Mouse (Mus musculus) hindbrain, embryonic 12.5 days (tissue): ENCODE results near the gene Pbx3. TPM values are rescaled to one million over a fixed set of nuclear protein-coding genes. Genes with fewer than 3 reads are reported as not detected.
A peak's percentile ranks its signal among the peaks of the same experiment; 100 is the strongest.

Experiments used
- ATAC-seq: fragments of 200-750 bp; cut with Nextera tagmentation; 2 replicates; pipeline ENCODE4 v1.8.0; 2017; ENCODE audit warnings: moderate TSS enrichment; ENCODE audit not compliant: low FRiP score
- H3K27ac ChIP-seq: fragments of 300-500 bp; sonication (generic); 2 replicates; pipeline ENCODE4 v1.5.1; 2016; ENCODE audit warnings: mild to moderate bottlenecking
- H3K27me3 ChIP-seq: fragments of 300-500 bp; sonication (generic); 2 replicates; pipeline ENCODE4 v1.6.1; 2016; ENCODE audit warnings: mild to moderate bottlenecking
- H3K36me3 ChIP-seq: fragments of 300-500 bp; sonication (generic); 2 replicates; pipeline ENCODE4 v1.6.1; 2016; ENCODE audit warnings: mild to moderate bottlenecking
- H3K4me1 ChIP-seq: fragments of 300-500 bp; sonication (generic); 2 replicates; pipeline ENCODE4 v1.6.1; 2016
- H3K4me2 ChIP-seq: fragments of 300-500 bp; sonication (generic); replicated peaks from 2 replicates; pipeline ENCODE4 v1.6.1; 2016; ENCODE audit warnings: mild to moderate bottlenecking
- H3K4me3 ChIP-seq: fragments of 300-500 bp; sonication (generic); 2 replicates; pipeline ENCODE4 v1.5.1; 2016; ENCODE audit warnings: mild to moderate bottlenecking
- H3K9ac ChIP-seq: fragments of 300-500 bp; sonication (generic); 2 replicates; pipeline ENCODE4 v1.6.1; 2016; ENCODE audit warnings: mild to moderate bottlenecking, moderate library complexity
- H3K9me3 ChIP-seq: fragments of 300-500 bp; sonication (generic); replicated peaks from 2 replicates; pipeline ENCODE4 v1.6.1; 2016; ENCODE audit warnings: mild to moderate bottlenecking
- WGBS: fragments of 180-500 bp; shearing (Covaris S2); methylation state at CpG from one replicate; pipeline ENCODE4 v1.1.7; 2016; 5-methylcytosine and 5-hydroxymethylcytosine counted together
- polyA plus RNA-seq: library from polyadenylated mRNA; unstranded; fragments of >200 nt; fragmentation: Nextera tagmentation; extraction: Ambion mirVana; gene quantifications from 2 replicates; pipeline ENCODE4 v1.2.1, GENCODE M21; 2016

The Pbx3 gene
- polyA plus RNA-seq, 1 experiment from 2014 or later = 106 TPM

- Histone ChIP-seq H3K4me2 (no peak overlapping the region), H3K9ac (no peak overlapping the region), H3K27me3 (no peaks in the 10 kb centered on the region), H3K4me1 (0 out of 2 replicates have a peak, but pooled peaks cover 4% of the 10 kb centered on the region), H3K4me3 (no peak overlapping the region), H3K9me3 (no peaks in the 10 kb centered on the region), H3K36me3 (no peaks in the 10 kb centered on the region), H3K27ac (no peak overlapping the region)
- WGBS = 59% methylated on average over 5 of the region's 5 CpGs
- no peak for ATAC-seq
Measured at GRCm38 (mm10) chr2:34154833-34155232, 218.1 kb downstream of the Pbx3 start.

GRCm38 (mm10) chr2:34153336-34153735, 219.6 kb downstream of the Pbx3 start:
- H3K4me3 ChIP-seq = no peak overlapping the region
- no peak overlapping the region for H3K9ac ChIP-seq
- no peak overlapping the region for H3K27ac ChIP-seq
- H3K27me3 ChIP-seq = no peaks in the 10 kb centered on the region
- H3K36me3 ChIP-seq = no peaks in the 10 kb centered on the region
- H3K4me1 ChIP-seq = 0 out of 2 replicates have a peak, but pooled peaks cover 9% of the 10 kb centered on the region
- H3K4me2 ChIP-seq = no peak overlapping the region
- no peak for ATAC-seq
- WGBS = 66% methylated on average over 6 of the region's 6 CpGs
- H3K9me3 ChIP-seq = no peaks in the 10 kb centered on the region

- Histone ChIP-seq H3K9ac (no peak overlapping the region), H3K9me3 (no peaks in the 10 kb centered on the region), H3K27ac (no peak overlapping the region), H3K4me1 (0 out of 2 replicates have a peak, but pooled peaks cover 9% of the 10 kb centered on the region), H3K36me3 (no peaks in the 10 kb centered on the region), H3K4me3 (no peak overlapping the region), H3K4me2 (no peak overlapping the region), H3K27me3 (no peaks in the 10 kb centered on the region)
- ATAC-seq = no peak
- WGBS = 89% methylated on average over 4 of the region's 4 CpGs
Measured at GRCm38 (mm10) chr2:34150560-34150959, 222.4 kb downstream of the Pbx3 start.

DNA sequence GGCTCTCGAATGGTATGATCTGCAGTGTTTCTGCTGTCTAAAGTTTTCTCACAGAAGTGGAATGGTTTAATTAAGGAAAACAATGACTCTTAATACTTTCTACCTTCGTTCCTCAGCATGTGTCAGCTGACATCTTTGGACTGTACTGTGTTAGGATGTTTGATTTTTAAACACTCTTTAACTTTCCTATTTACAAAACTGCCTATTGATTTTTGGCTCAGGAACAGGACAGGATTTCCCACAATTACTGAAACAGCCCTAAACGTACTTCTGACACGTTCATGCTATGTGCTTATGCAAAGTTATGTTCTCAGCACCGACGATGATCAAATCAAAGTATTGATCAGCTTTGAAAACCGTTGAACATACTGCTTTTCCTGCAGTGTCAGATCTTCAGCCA, 224.7 kb downstream of the Pbx3 start:
- Histone ChIP-seq H3K4me2 (no peak overlapping the region), H3K27ac (no peak overlapping the region), H3K4me3 (no peak overlapping the region), H3K36me3 (no peaks in the 10 kb centered on the region), H3K9me3 (no peaks in the 10 kb centered on the region), H3K27me3 (no peaks in the 10 kb centered on the region), H3K4me1 (0 out of 2 replicates have a peak, but pooled peaks cover 7% of the 10 kb centered on the region), H3K9ac (no peak overlapping the region)
- no peak for ATAC-seq
- 88% methylated on average over 7 of the region's 7 CpGs for WGBS

GRCm38 (mm10) chr2:34147476-34147875, 225.5 kb downstream of the Pbx3 start:
- Histone ChIP-seq H3K4me3 (no peak overlapping the region), H3K4me2 (no peak overlapping the region), H3K4me1 (0 out of 2 replicates have a peak, but pooled peaks cover 5% of the 10 kb centered on the region), H3K9me3 (no peaks in the 10 kb centered on the region), H3K9ac (no peak overlapping the region), H3K36me3 (no peaks in the 10 kb centered on the region), H3K27ac (no peak overlapping the region), H3K27me3 (no peaks in the 10 kb centered on the region)
- WGBS = 79% methylated on average over 14 of the region's 14 CpGs
- ATAC-seq = no peak

DNA sequence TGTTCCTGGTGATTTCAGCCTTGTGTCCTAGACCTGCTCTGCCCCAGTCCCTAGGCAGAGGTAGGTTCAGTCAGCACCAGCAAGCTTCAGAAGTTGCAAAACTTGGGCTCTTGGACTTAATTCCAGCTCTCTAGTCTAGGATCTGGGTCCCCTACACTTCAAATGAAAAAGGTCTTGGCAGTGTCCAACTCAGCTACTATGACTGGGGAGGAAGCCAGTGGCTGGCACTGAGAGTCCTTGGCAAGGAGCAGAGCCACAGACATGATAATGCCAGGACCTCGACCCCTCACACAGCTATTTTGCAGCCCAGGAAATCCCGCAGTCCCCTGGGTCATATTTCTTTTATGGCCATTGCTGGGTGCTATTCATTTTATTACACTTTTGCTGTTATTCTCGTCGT, 225.9 kb downstream of the Pbx3 start:
- Histone ChIP-seq H3K4me3 (no peak overlapping the region), H3K27ac (no peak overlapping the region), H3K9me3 (no peaks in the 10 kb centered on the region), H3K9ac (no peak overlapping the region), H3K4me2 (no peak overlapping the region), H3K36me3 (no peaks in the 10 kb centered on the region), H3K4me1 (0 out of 2 replicates have a peak, but pooled peaks cover 5% of the 10 kb centered on the region), H3K27me3 (no peaks in the 10 kb centered on the region)
- ATAC-seq = no peak
- WGBS = 68% methylated on average over 4 of the region's 4 CpGs

DNA sequence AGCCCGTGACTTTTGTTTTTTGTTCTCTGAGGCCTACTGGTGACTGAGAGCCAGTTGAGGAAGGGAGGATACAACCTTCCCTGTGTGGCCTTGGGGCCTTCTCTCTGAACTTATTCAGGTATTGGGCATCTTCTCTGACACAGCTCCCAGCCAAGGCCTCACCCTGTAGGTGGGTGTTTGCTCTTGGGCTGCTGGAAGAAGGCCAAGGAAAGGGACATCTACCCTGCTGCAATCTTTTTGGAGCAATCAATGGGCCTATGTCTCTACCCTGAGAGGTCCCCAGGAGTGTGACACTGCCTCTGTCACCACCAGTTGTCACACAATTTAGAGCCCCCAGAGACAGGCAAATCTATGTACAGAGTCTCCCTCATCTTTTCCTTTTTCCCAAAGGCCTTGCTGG, 226.5 kb downstream of the Pbx3 start:
- Histone ChIP-seq H3K4me3 (no peak overlapping the region), H3K36me3 (no peaks in the 10 kb centered on the region), H3K9me3 (no peaks in the 10 kb centered on the region), H3K27me3 (no peaks in the 10 kb centered on the region), H3K27ac (no peak overlapping the region), H3K4me1 (0 out of 2 replicates have a peak, but pooled peaks cover 5% of the 10 kb centered on the region), H3K4me2 (no peak overlapping the region), H3K9ac (no peak overlapping the region)
- 70% methylated on average over 1 of the region's 1 CpGs for WGBS
- ATAC-seq = no peak

- ATAC-seq = no peak
- Histone ChIP-seq H3K9me3 (no peaks in the 10 kb centered on the region), H3K4me3 (no peak overlapping the region), H3K27ac (no peak overlapping the region), H3K36me3 (no peaks in the 10 kb centered on the region), H3K9ac (no peak overlapping the region), H3K4me2 (no peak overlapping the region), H3K27me3 (no peaks in the 10 kb centered on the region), H3K4me1 (0 out of 2 replicates have a peak, but pooled peaks cover 3% of the 10 kb centered on the region)
- 81% methylated on average over 5 of the region's 5 CpGs for WGBS
Measured at GRCm38 (mm10) chr2:34139470-34140158, 233.3 kb downstream of the Pbx3 start.

GRCm38 (mm10) chr2:34135316-34135715, 237.6 kb downstream of the Pbx3 start:
- Histone ChIP-seq H3K36me3 (no peaks in the 10 kb centered on the region), H3K27ac (no peak overlapping the region), H3K4me1 (peaks cover 4% of the 10 kb centered on the region; the same call in 1 of the 2 replicates), H3K9me3 (no peaks in the 10 kb centered on the region), H3K9ac (no peak overlapping the region), H3K4me2 (no peak overlapping the region), H3K4me3 (no peak overlapping the region), H3K27me3 (peaks cover 5% of the 10 kb centered on the region)
- ATAC-seq = 0 out of 2 replicates have a peak, but pooled peaks have one; percentile 42
- 61% methylated on average over 7 of the region's 7 CpGs for WGBS

- no peaks in the 10 kb centered on the region for H3K36me3 ChIP-seq
- H3K27me3 ChIP-seq = peaks cover 5% of the 10 kb centered on the region
- H3K27ac ChIP-seq = no peak overlapping the region
- no peak overlapping the region for H3K4me2 ChIP-seq
- H3K4me1 ChIP-seq = peaks cover 25% of the 10 kb centered on the region
- H3K4me3 ChIP-seq = no peak overlapping the region
- 90% methylated on average over 1 of the region's 1 CpGs for WGBS
- H3K9ac ChIP-seq = no peak overlapping the region
- H3K9me3 ChIP-seq = no peaks in the 10 kb centered on the region
- no peak for ATAC-seq
Measured at GRCm38 (mm10) chr2:34132751-34133150, 240.2 kb downstream of the Pbx3 start.

DNA sequence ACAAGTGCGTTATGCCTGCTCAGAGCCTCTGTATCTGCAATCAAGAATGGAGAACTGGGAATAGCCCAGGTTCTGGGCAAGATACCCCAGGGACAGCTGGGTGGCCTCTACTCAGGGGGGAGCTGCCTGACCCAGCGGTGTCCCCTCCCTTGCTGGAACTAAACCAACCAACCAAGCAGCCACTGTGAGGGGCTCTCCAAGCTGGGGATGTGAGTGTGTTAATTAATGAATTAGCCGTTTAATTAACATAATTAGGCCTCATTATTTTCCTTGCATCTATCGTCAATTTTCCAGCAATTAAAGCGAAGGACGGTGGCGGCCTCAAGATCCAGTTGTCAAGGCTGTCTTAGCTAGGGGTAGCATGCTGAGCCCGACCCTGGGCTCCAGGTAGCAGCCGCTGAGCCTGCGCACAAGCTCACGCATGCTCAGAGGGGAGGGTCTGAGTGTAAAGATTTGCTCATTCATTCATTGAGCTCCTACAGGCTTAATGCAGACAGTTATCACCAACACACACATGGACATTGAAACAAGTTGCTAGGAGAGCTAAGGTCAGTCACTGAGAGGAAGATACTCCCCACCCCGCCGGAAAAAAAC, 243.2 kb downstream of the Pbx3 start:
- peak overlapping the region; percentile 72 for H3K27ac ChIP-seq
- H3K9me3 ChIP-seq = no peaks in the 10 kb centered on the region
- H3K27me3 ChIP-seq = peaks cover 5% of the 10 kb centered on the region
- no peak overlapping the region for H3K4me3 ChIP-seq
- peak; percentile 39 for ATAC-seq
- WGBS = 51% methylated on average over 13 of the region's 13 CpGs
- H3K9ac ChIP-seq = no peak overlapping the region
- peaks cover 22% of the 10 kb centered on the region for H3K4me1 ChIP-seq
- H3K4me2 ChIP-seq = no peak overlapping the region
- H3K36me3 ChIP-seq = no peaks in the 10 kb centered on the region

DNA sequence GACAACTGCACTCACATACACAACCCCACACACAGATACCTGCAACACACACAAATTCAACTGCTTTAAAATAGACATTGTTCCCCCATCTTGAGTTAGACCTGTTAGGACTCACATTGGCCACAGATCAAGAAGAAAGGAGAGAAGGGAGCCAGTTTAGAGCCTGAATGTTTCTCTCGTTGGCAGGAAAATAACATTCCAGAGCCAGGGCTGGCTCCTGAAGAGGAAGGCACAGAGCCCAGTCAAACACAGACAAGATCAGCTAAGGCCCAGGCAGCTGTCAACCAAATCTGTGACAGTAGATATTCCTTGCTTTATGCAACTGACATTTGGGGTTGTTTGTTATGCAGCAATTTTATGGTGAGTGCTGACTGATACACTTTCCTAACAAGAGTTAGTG, 245.1 kb downstream of the Pbx3 start:
- H3K27ac ChIP-seq = 0 out of 2 replicates have a peak overlapping the region, but pooled peaks have one; percentile 48
- H3K9ac ChIP-seq = no peak overlapping the region
- no peak overlapping the region for H3K4me2 ChIP-seq
- no peak overlapping the region for H3K4me3 ChIP-seq
- H3K27me3 ChIP-seq = peaks cover 5% of the 10 kb centered on the region
- ATAC-seq = no peak
- 89% methylated on average over 1 of the region's 1 CpGs for WGBS
- H3K9me3 ChIP-seq = no peaks in the 10 kb centered on the region
- H3K4me1 ChIP-seq = peaks cover 25% of the 10 kb centered on the region
- no peaks in the 10 kb centered on the region for H3K36me3 ChIP-seq

DNA sequence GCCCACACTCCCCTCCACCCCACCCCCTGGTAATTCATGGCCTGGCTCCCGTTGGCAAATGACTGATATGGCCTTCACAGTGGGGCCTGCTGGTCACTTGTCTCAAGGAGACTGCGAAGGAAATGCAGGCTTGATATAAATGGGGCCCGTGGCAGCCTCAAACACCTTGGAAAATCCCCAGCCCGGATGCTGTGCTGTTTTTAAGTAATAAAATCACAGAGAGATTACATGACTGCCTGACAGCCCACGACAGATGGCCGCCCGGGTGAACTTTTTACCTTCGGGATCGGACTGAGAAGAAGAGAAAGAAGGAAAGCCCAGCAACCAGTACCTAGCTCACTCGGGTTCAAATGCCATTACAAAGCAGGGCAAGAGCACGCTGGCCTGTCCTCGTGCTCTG, 249.0 kb downstream of the Pbx3 start:
- no peak overlapping the region for H3K27ac ChIP-seq
- no peak for ATAC-seq
- peaks cover 9% of the 10 kb centered on the region for H3K4me1 ChIP-seq
- no peak overlapping the region for H3K9ac ChIP-seq
- WGBS = 83% methylated on average over 12 of the region's 12 CpGs
- H3K36me3 ChIP-seq = no peaks in the 10 kb centered on the region
- no peaks in the 10 kb centered on the region for H3K9me3 ChIP-seq
- H3K4me3 ChIP-seq = no peak overlapping the region
- no peak overlapping the region for H3K4me2 ChIP-seq
- H3K27me3 ChIP-seq = no peaks in the 10 kb centered on the region
